Mouse (Mus musculus): ENCODE measurements around the gene Mical2. TPM values are rescaled to one million over a fixed set of nuclear protein-coding genes. Genes with fewer than 3 reads are reported as not detected.
A peak's percentile ranks its signal among the peaks of the same experiment; 100 is the strongest.

Gene Mical2
- total RNA-seq, 2 experiments from 2014 or later: 18.5 to 20.7 TPM

DNA sequence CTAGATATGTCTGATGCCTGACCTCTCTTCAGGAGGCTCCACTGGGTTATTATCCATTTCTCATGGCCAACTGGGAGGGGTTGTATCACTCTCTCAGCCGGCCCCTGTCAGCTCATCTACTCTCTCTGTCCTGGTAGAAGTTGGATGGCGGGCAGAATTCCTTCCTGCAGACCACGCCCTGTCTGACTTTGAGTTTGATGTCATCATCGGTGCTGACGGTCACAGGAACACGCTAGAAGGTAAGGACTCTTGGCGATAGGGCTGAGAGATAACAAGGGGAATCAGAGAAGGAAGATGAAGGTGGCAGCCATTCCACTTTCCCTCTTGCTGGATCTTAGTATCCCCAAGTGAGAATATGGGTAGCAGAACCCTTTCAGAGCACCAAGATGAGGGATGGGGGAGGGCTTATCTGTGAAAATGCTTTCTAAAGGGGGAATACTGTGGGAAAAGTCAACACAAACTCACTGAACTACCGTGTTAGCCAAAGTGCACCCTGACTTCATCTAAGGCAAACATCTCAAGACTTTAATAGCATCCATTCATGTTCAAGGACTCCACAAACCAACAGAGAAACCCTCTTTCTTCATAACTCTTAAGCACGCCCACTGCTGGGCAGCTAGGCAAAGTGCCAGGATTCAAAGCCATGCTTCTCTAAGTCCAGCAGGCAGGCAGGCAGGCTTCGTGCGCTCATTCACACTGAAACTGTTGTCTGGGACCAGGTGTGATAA, 83.8 kb downstream of the Mical2 start:
- no peak for DNase-seq (ENCODE audit: low spot score in 2 of 2)

DNA sequence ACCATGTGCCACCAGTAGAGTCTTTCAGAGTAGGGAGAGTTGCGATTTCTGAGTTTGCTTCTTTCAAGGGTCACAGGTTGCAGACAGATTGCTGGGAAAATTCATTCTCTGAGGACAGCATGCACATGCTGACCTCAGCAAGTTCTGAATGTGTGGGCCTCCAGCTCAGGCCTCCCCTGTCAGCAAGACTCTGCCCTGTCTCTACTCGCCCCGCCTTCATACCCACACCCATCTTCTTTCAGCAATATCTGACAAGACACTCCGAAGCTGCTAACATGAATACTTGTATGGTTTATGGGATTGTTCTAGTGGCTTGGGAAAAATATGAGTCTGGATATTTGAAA, 84.3 kb downstream of the Mical2 start:
- DNase-seq (ENCODE audit: low spot score in 2 of 2): no peak

DNA sequence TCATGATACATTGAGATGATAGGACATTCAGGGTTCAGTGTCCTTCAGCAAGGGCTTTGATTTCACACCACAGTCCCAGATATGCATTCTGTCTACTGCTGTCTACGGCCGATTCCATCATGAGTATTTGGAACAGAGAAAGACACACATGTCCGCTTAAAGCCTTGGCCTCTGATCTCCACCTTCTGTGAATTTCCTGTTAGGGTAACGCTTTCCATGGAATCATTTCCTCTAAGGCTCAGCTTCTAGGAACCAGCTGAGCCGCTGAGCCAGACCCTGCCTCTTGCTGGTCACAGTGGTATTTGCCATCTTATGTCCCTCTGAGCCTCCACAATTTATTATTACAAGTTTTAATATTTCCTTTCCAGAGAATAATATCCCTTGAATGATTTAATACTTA, 87.6 kb downstream of the Mical2 start:
- no peak for DNase-seq (ENCODE audit: low spot score in 2 of 2)

DNA sequence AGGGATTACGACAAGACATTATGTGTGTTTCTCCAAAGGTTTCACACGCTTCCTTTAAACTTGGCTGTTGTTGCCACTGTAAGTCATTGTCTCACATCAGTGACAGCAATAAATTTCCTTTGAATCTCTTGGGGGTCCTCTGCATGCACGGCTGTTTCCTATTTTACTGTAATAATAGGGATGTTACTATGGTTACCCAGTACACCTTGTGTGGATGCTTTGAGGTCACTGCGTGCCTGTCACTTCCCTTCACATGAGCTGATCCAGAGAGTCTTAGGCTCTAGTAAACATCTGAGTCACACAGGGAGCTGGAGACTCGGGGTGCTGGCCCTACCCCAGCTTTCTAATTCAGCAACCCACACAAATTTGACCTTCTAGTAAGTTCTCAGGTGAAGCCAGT, 88.0 kb downstream of the Mical2 start:
- DNase-seq (ENCODE audit: low spot score in 2 of 2): no peak

DNA sequence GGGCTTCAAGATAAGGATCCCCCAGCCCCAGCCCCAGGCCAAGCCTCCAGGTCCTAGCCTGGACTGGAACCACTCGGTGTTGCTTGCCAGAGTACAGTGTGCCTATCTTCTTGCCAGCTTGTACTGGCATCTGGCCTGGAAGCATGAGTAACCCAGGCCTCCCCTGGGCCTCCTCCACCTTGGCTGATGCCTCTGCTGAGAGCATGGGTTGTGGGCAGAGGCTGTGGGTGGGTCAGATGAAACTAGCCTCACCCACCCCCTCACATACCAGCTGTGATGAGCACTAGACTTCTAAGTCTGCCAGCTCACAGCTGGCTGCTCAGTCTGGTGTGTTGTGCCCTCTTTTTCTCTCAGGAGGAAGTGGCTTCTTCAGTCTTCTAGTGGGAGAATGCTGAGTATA, 90.6 kb downstream of the Mical2 start:
- DNase-seq (ENCODE audit: low spot score in 2 of 2): peak in 1 of 2 experiments; percentile 27

DNA sequence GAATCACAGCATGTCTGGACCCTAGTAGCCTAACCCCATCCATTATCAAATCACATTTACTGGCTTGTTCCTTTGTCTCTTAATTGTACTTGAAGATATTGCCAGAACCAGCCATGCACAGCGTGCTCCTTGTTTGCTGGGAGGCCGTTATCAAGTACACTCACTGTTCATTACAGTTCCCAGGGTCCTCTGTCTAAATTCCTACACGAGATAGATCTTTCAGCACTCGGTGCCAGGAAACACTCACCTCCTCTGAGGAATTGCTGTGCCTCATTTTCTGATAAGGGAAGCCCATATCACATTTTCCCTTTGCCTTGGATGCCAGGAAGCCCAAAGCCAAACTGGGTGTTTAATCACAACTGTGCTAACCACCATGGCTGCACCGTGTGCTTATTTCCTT, 91.8 kb downstream of the Mical2 start:
- no peak for DNase-seq (ENCODE audit: low spot score in 2 of 2)

DNA sequence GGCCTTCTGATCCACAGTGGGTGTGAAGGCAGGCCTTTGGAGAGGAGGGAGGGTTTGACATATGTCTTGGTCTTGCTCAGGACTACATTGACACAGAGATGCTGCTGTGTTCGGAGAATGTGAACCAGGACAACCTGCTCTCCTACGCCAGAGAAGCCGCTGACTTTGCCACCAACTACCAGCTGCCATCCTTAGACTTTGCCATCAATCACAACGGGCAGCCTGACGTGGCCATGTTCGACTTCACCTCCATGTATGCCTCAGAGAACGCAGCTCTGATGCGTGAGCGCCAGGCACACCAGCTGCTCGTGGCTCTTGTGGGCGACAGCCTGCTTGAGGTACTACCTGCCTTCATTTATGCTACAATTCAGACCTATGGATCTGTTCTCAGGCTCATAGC, 92.7 kb downstream of the Mical2 start:
- no peak for DNase-seq (ENCODE audit: low spot score in 2 of 2)

DNA sequence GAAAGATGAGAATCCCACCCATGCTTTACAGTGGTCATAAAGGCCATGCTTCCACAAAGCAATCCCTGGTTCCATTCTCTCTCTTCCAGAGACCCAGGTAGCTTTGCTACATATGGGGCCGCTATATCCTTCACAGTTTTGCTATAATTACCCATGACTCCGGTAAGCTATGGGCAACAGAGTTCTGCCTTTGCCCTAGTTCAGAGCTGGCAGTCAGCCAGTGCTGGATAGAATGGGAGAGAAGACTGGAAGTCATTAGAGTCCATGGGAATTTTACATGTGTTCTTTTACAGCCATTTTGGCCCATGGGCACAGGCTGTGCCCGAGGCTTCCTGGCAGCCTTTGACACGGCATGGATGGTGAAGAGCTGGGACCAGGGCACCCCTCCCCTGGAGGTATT, 93.8 kb downstream of the Mical2 start:
- no peak for DNase-seq (ENCODE audit: low spot score in 2 of 2)

DNA sequence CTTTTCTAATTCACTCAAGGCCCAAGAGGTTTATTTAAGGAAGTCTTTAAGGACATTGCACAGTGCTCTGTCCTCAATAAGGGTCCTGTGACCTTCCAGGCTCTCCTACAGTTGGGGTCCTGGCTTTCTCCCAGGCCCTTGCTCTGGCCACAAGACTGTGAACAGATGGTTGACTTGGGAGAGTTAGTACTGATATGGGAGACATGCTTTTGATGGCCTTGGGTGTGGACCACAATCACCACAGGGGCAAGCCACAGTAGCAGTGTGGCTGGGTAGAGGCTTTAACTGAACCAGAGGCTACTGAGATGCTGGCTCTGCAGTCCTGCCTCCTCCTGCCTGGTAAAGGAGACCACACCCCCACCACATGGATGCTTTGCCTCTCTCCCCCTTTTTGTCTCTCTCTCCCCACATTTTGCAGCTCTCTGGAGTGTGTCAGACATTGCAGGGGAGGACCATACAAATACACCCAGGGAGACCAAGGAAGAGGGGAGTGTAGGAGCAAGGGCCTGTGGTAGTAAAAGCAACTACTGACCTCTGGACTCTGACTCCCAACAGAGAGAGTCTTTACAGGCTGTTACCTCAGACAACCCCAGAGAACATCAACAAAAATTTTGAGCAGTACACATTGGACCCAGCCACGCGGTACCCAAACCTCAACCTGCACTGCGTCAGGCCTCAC, 94.5 kb downstream of the Mical2 start:
- DNase-seq (ENCODE audit: low spot score in 2 of 2): no peak

DNA sequence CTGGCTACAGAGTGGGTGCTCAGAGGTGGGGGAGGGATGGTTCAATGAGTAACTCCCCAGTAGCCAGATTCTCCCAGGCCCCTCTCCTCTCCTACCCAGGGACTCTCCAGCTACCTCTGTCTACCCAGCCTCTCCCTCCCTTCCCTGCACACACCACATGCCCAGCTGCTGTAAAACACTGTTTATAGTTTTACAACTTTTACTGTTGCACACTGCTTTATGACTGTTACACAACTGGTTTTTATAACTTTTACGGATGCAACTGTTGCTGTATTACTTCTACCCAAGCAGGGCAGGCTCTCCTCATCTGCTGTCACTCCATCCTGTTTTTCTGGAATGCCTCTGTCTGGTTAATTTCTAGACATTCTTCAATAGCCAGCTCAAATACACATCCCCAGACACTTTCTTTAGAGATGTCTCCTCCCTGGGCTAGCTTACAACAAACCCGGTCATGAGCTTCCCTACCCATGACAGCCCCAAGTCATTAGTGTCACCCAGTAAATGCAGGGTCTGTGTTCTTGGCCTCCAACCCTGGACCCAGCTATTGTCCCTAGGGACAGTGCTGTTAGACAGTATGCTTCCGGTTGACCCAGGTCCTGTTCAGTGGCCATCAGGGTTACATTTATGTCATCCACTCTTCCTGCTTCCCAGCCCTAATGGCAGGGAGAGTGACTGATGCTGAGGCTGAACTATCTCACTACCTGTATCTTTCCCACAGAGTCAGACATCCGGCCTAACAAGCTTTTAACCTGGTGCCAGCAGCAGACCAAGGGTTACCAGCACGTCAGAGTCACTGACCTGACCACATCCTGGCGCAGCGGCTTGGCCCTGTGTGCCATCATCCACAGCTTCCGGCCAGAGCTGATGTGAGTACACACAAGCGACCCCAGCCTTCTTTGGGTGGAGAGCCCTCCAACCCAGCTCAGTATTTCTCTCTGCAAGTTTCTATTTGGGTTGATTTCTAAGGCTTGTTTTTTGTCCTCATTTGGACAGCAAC, 96.4 kb downstream of the Mical2 start:
- no peak for DNase-seq (ENCODE audit: low spot score in 2 of 2)

DNA sequence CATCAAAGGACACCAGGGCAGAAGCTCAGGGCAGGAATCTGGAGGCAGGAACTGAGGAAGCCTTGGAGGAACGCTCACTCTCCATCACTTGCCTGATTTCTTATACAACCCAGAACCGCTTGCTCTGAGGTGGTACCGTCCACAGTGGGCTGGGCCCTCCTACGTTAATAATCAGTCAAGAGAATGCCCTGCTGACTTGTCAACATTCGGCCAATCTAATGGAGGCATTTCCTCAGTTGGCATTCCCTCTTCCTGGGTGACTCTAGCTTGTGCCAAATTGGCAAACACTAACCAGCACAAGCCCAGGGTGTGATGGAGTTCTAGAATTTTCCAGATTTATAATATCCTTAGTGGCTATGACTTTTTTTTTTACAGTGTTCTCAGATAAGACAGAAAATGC, 98.9 kb downstream of the Mical2 start:
- DNase-seq (ENCODE audit: low spot score in 2 of 2): no peak

DNA sequence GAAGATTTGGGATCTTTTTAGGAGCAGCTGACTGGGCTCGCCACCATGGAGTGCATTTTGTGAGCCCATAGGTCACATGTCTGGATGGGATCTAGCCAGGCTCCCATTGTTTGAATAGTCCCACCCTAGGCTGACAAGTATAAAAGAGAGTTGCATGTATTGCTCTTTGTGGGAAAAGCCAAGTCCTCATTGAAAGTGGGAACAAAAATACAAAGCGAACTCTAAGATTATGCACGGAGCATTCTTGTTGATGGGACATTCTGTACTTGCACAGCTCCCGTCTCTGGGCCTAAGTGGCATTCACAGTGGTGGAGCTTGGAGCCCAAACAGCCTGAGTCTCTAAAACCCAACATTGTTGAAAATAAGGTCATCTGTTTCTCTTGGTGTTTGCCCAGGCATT, 101.2 kb downstream of the Mical2 start:
- DNase-seq (ENCODE audit: low spot score in 2 of 2): no peak

DNA sequence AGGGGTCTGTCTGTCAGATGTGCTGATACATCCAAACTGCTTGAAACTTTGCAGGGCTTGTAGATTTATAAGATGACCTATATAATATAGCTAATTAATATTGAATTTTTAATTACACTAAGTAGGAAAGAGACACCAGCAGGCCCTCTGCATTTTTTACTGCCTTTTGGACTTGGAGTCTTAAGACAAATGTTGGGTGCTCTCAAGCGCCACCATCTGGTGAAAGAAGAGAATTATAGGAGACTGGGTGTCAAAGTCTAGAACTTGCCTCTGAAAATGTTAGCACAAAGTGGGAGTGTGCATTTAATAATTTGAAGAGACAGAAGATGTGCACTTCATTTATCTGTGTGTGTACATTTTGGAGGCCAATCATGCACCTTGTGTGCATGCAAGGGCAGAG, 103.3 kb downstream of the Mical2 start:
- peak in 1 of 2 experiments; percentile 38 for DNase-seq (ENCODE audit: low spot score in 2 of 2)

DNA sequence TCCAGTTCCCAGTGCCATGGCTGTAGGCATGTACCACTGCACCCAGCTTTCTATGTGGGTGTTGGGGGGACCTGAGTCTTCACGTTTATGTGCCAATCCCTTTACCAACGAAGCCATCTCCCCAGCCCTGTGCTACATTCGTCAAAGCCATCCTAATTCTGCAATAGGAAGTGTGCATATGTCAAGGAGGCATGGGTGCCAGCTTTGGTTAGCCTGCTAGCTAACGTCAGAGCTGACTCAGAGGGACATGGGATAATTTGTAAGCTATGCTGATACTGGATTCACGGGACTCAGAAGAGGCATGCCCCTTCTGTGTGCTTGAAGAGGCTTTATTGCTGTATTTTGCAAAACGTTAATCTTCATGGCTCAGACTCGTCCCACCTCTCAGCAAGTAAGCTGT, 103.8 kb downstream of the Mical2 start:
- DNase-seq (ENCODE audit: low spot score in 2 of 2): no peak

DNA sequence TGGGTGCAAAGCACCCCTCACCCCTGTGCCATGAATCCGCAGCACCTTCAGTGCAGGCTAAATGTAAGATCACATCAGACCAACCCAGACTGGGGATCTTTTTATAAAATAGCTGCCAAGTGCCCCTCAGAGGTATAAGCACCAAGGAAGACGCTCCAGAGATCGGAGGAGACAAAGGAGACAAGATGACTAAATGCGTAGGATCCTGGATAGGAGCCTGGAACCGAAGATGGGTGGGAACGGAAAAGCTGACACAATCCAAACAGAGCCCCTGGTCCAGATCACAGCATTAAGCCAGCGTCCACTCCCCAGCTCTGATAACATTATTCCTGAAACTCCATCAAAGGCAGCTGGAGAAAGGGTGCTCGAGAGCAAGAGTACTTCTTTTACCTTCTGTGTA, 105.3 kb downstream of the Mical2 start:
- DNase-seq (ENCODE audit: low spot score in 2 of 2): no peak

DNA sequence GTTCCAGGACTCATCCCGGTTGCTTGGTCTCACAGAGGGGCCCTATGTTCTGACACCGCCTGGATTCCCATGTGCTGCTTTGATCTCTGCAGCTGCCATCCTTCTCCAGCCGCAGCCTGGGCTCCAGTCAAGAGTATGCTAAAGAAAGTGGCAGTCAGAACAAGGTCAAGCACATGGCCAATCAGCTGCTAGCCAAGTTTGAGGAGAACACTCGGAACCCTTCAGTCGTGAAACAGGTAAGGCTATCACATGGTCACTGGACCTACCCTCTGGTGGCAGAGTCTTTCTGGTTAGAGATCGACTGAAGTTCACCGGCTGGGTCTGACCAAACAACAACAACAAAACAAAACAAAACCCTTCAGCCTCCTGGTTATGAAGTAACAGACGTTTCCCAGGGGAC, 106.1 kb downstream of the Mical2 start:
- no peak for DNase-seq (ENCODE audit: low spot score in 2 of 2)

DNA sequence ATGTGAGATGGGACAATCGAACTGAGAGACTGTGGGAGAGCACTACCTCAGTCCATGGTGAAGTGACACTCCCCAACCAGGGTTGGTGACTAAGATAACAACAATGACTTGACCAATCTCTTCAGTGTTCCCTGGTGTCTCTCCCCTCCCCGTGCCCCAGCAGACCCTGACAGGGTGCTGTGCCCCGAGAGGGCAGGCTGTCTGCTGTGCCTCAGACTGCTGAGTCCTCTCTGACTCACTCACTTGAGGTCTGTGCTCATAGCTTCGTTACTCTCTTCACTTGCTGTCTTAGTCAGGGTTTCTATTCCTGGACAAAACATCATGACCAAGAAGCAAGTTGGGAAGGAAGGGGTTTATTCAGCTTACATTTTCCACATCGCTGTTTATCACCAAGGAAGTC, 106.8 kb downstream of the Mical2 start:
- DNase-seq (ENCODE audit: low spot score in 2 of 2): no peak

DNA sequence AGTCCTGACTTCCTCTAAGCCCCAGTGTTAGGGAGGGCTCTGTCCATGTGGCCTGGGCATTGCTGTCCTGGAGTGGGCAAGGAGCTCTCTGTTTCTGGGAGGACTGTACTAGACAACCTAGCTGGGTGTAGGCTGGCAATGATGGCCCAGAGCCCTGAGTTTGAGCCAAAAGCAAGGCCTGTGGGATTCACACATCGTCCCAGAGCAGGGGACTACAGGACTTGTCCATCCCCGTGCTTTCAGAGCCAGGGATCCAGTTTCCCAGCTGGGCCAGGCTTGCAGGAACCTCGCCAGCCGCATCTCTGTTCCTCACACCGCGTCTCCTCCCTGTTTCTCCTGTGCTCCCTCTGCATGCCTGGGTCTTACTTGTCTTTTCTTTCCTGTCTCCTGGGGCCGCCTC, 107.7 kb downstream of the Mical2 start:
- DNase-seq (ENCODE audit: low spot score in 2 of 2): peak in 1 of 2 experiments; percentile 47

DNA sequence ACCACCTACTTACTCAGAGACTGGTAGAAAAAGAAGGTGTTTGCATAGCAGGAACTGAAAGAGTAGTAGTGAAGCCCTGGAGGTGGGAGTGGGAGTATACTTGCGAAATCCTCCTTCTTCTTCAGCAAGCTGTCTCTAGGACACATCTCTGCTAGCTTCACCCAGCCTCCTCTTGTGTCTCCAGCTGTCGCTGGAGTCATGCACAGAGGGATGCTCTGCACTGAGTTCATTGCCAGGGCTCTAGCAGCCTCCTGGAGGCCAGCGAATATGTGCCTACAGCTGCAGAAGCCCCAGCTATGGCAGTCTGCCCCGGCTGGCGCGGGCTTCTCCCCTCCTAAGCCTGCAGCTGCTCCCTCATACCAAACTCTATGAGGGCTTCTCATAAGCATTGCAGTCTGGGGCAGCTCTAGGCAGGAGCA, 110.6 kb downstream of the Mical2 start:
- DNase-seq (ENCODE audit: low spot score in 2 of 2): peak; percentile 65 to 85

DNA sequence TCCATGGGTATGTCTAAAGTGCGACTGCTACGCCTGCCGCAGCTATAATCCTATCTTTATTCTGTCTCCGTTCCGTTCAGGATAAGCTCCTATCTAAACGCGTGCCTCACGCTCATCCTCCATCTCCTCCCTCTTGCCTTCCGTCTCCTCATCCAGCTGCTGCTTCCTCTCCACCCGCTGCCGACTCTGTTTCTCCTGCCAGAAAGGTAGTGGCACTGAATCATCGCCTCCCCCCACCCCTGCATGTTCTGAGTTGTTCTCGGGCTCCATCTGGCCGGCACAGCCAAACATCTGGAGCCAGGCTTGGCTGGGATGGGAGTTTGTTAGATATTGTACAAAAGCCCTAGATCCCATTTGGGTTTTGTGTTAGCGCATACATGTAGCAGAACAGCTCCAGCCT, 111.1 kb downstream of the Mical2 start:
- peak in 1 of 2 experiments; percentile 74 for DNase-seq (ENCODE audit: low spot score in 2 of 2)

DNA sequence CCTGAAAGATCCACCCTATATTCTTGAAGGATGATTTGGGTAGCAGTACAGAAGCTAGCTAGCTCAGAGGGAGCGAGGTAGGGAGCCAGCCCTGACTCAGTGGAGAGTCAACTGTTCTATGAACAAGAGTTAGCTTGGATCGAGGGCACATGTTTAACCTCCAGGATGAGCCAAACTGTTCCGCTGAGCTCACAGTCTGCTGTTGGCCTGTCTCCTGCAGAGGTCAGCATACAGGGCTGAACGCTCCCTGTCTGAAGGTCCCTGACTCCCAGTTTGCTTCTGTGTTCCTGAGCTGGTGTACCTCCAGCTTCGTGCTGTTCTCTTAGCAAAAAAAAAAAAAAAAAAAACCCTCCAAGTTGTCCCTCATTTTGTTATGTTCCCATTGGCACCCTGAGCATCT, 112.1 kb downstream of the Mical2 start:
- DNase-seq (ENCODE audit: low spot score in 2 of 2): no peak

DNA sequence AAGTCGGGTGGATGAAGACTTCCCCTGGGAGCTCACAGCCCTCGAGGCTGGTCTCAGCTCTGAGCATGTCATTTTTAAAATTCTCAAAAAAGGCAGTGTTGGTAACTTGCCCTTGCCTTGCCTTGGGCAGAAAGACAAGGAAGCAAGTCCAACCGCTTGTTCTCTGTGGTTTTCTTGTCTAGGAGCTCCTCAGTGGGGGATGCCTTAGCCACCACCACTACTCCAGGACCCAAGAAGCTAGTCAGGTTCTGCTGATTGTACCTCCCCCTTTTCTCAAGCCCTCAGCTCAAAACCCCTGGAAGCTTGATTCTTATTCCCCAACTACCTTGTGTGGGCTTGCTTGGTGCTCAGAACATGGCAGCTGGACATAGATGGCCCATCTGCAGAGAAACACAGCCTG, 115.4 kb downstream of the Mical2 start:
- DNase-seq (ENCODE audit: low spot score in 2 of 2): no peak
